ENCODE assay signal across 9 mouse cellular contexts in the genomic region with DNA sequence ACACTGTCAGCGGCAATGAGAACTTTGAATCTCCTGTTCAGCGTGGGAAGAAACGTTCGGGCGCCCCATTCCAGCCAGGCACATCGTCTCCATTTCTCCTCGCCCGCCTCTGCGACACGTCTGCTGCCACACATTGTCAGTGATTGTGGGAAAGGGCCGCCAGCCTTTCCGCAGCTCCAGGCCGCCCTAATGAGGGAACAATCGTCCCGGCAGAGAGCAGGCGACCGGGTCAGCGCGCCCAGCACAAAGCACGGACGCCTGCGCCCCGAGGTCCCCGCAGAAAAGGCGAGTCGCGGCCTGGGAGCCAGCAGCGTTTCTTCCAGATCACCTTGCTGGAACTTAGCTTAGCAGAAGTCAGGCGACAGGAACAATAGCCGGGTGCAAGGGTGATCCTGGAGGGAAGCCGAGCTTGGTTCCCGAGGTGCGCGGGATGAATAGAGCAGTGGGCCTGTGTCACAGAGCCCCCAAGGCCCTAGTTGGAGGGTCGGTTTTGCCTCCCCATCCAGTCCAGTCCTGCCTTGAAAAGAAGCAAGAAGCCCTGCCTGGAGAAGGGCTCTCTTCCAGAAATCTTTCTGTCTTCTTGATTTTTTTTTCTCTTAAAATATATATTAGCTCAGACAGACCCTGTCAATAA.
DNase-seq lines count a peak whose midpoint lies in the region; ATAC-seq and TF ChIP-seq lines count a peak whose summit lies in the region.
"Had no signal": no experiment of that assay in that cellular context is flagged by ENCODE, and none has a peak within 500 bp of the region (broad histone marks: within the 10 kb centered on the region; RNA-seq: fewer than 3 reads in every experiment).

No protein-coding gene starts in this region.

- no peaks in the 10 kb centered on the region for H3K36me3 ChIP-seq in E14TG2a.4 (ENCODE audit: insufficient read depth, low read length)
- H3K36me3 ChIP-seq in forebrain, embryonic 16.5 days (ENCODE audit: control insufficient read depth, insufficient read depth), result no peaks in the 10 kb centered on the region
- no peaks in the 10 kb centered on the region for H3K36me3 ChIP-seq in neural tube, embryonic 14.5 days (ENCODE audit: control insufficient read depth, insufficient read depth, low read length)

- no peak for TF ChIP-seq CTCF in E14TG2a.4 (conservative IDR thresholded peaks at IDR 0.05; ENCODE audit: low read length)

- no peak overlapping the region for H3K27ac ChIP-seq in forebrain, embryonic 16.5 days (ENCODE audit: low read length)
- H3K27ac ChIP-seq in neural tube, embryonic 14.5 days (ENCODE audit: low read depth, low read length), result no peak overlapping the region

- peak overlapping the region; percentile 74 for H3K4me2 ChIP-seq in forebrain, embryonic 16.5 days (ENCODE audit: low read length)
- H3K4me2 ChIP-seq in neural tube, embryonic 14.5 days (ENCODE audit: low read depth, low read length), result peak overlapping the region; percentile 71

- peak; percentile 40 to 45 for DNase-seq in cerebellum, postnatal 10 days
- no peak for DNase-seq in cerebellum, adult 9-10 months
- DNase-seq in kidney, postnatal 25 days, result peak; percentile 13 to 44
- no peak for DNase-seq in cerebellum, adult 18-20 months

- peaks cover 6% of the 10 kb centered on the region; the same call in 1 of the 2 replicates for H3K9me3 ChIP-seq in E14TG2a.4 (ENCODE audit: low read length)
- no peaks in the 10 kb centered on the region for H3K9me3 ChIP-seq in forebrain, embryonic 16.5 days (ENCODE audit: control insufficient read depth, low read length)
- H3K9me3 ChIP-seq in neural tube, embryonic 14.5 days (ENCODE audit: control insufficient read depth, low read length), result no peaks in the 10 kb centered on the region

- WGBS in forebrain, embryonic 16.5 days, result 1% methylated on average over 35 of the region's 35 CpGs
- WGBS in neural tube, embryonic 14.5 days, result 1% methylated on average over 35 of the region's 35 CpGs

- peaks cover 7% of the 10 kb centered on the region for H3K4me1 ChIP-seq in E14TG2a.4 (replicated peaks; ENCODE audit: low read depth, low read length)
- peaks cover 12% of the 10 kb centered on the region for H3K4me1 ChIP-seq in forebrain, embryonic 16.5 days (replicated peaks; ENCODE audit: control insufficient read depth, insufficient read depth, low read length)
- H3K4me1 ChIP-seq in neural tube, embryonic 14.5 days (ENCODE audit: control insufficient read depth, insufficient read depth, low read length), result peaks cover 9% of the 10 kb centered on the region

- H3K9ac ChIP-seq in forebrain, embryonic 16.5 days (replicated peaks; ENCODE audit: low read depth, low read length), result peak overlapping the region; percentile 65
- H3K9ac ChIP-seq in neural tube, embryonic 14.5 days (replicated peaks; ENCODE audit: low read depth, low read length), result peak overlapping the region; percentile 55

- H3K27me3 ChIP-seq in E14TG2a.4 (ENCODE audit: insufficient read depth, low read length), result peaks cover 26% of the 10 kb centered on the region
- no peaks in the 10 kb centered on the region for H3K27me3 ChIP-seq in forebrain, embryonic 16.5 days (replicated peaks; ENCODE audit: control insufficient read depth, insufficient read depth, low read length)
- H3K27me3 ChIP-seq in neural tube, embryonic 14.5 days (ENCODE audit: control insufficient read depth, insufficient read depth, low read length), result no peaks in the 10 kb centered on the region

- ATAC-seq in forebrain, embryonic 16.5 days, result peak; percentile 62
- peak; percentile 48; the same call in 1 of the 2 replicates for ATAC-seq in neural tube, embryonic 14.5 days (ENCODE audit: low read depth)
- no peak for ATAC-seq in megakaryocyte progenitor cell, adult 5-6 weeks (replicated peaks; ENCODE audit: poor library complexity)

- peak overlapping the region; percentile 74 for H3K4me3 ChIP-seq in E14TG2a.4 (replicated peaks; ENCODE audit: low read length)
- H3K4me3 ChIP-seq in forebrain, embryonic 16.5 days (replicated peaks; ENCODE audit: low read length), result peak overlapping the region; percentile 41
- peak overlapping the region; percentile 25 for H3K4me3 ChIP-seq in neural tube, embryonic 14.5 days (ENCODE audit: low read depth, low read length)
- H3K4me3 ChIP-seq: erythroblast, embryonic 14.5 days had no signal

Comparison
In these comparisons a context has a peak if more than half of its experiments do, and no peak if none do; other contexts are left out.
1. DNase-seq: peak in cerebellum, postnatal 10 days (2 of 2) and kidney, postnatal 25 days (2 of 2); none in cerebellum, adult 9-10 months (single experiment) and cerebellum, adult 18-20 months (0 of 2).
2. Peak in every context shown above with its lines, with median percentiles within 50 percentile points of each other: H3K4me3 ChIP-seq.